Mouse (Mus musculus) WW6 (cell line): ENCODE data around the gene Ffar2.
"Not testable (repeated sequence)": the region's sequence is repeated elsewhere in the genome, so short reads cannot be mapped to it uniquely, and the experiment has no call there.

Experiments
- DNase-seq: peaks from one replicate; pipeline ENCODE4 v3.0.0-alpha.2; 2013; ENCODE audit warnings: low read depth, low spot score

Ffar2 gene

GRCm38 (mm10) chr7:30823675-30824074 lies at the start of gene Ffar2:
Gene Ffar2 (minus strand): TSS chr7:30823775.
- no peak for DNase-seq

DNA sequence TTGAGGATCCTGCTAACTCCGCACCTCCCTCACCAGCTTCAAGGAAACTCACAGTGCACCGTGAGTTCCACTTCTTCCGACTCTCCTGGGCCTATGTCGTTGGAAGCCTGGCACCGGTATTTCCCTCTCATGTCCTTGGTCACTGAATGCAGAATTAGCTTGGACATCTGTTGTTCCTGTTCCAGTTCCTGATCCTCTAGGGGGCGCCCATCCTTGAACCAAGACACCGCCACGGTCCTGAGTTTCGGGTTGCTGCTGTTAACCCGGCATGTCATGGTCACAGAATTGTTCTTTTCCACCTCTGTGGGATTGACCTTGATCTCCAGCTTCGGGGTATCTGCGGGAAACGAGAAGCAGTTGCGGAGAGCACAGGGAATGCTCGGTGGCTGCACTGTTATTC lies 49.5 kb upstream of the Ffar2 start:
- DNase-seq: peak; percentile 61

DNA sequence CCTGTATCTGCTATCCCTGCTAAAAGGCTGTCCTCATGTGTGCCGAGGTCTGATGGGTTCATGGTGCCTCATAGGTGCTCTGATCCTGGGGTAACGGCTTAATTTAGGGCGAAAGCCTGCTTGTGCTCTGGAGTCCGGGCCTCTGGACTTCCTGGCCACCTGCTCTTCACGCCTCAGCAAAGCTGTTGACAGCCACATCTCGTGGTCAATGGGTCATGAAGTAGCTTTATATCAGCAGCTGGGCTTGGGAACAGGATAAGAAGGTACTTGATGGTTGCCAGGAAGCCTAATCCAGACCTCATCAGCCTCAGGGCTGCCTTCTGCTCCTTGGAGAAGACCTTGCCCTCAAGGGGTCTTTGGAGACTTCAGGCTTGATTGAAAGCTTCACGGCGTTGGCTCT lies 39.8 kb upstream of the Ffar2 start:
- DNase-seq: no peak

DNA sequence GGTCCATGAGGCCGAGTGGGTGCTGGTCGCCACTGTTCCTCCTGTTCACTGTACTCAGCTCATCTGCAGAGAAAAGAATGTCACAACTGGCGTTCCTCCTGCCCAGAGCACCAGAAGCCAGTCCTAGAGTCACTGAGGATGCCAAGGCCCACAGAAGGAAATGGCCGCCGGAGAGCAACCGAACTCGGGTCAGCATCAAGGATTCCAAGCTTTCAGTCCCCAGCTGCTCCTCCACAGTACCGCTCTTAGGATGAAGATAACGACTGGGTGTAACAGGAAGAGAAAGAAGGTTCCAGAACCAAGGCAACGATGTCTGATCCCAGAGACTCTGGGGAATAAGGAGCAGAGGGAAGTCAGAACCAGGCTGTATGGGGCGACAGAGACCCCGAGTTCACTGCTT lies 37.9 kb upstream of the Ffar2 start, which contains the start of gene Ffar1:
TSS of gene Ffar1 (minus strand) at position 101 of the 400 bp plus-strand sequence.
- no peak for DNase-seq

- peak; percentile 58 for DNase-seq
Measured at GRCm38 (mm10) chr7:30859635-30860402, 36.2 kb upstream of the Ffar2 start.

- peak; percentile 59 for DNase-seq
Measured at GRCm38 (mm10) chr7:30859290-30859634, 35.7 kb upstream of the Ffar2 start.

- no peak for DNase-seq
Measured at GRCm38 (mm10) chr7:30857746-30858145, 34.2 kb upstream of the Ffar2 start.

DNA sequence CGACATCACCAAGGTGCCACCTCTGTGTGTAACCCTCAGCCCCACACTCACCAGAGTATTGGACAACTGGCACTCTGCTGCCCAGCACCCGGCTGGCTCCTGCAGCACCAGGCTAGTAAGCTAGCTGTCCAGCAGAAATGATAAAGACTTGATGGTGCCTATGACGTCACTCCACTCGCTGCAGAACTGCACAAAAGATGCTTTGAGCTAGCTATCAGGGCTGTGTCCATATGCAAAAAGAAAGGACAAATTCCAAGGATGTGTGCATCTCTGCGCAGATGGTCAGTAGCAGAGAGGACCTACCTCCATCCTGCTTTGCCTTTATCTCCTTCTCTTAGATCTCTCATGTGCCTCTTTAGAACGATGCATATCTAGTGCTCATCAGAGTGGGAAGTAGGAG lies 32.5 kb upstream of the Ffar2 start, which contains the start of gene Ffar3:
TSS of gene Ffar3 (minus strand) at position 101 of the 400 bp plus-strand sequence.
- DNase-seq: no peak

- DNase-seq: no peak
Measured at GRCm38 (mm10) chr7:30851421-30851820, 27.8 kb upstream of the Ffar2 start.

DNA sequence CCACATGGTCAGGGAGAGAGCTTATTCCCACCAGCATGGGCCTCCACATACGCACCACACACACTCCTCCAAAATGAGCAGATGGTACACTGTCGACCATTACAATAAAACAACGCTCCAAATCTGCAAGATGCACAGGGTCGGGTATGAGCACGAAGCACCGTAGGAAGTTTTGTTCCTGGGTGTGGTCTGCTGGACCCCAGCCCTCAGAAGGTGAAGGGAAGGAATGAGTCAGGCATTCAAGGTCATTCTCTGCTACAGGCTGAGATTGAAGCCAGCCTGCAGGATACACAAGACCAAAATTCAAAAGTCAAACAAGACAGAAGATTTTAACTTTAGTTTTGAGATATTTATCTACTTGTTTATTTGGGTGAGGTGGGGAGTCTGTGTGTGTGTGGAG lies 24.4 kb upstream of the Ffar2 start:
- no peak for DNase-seq

DNA sequence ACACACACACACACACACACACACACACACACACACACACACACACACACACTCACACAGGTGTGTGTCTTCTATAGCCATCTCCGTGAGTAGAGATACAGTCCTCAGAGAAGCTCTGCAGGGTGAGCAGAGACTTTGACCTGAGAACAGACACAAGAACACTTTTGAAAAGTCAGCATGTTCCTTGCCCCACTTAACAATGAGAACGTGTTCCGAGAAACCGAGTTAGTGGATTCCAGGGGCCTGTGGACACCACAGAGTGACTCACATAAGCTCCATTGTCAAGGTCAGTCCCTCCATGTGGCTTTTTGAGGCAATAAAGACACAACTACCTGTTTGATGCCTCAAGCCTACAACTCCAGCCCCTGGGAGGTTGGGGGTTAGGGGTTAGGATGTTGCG lies 23.8 kb upstream of the Ffar2 start:
- DNase-seq: no peak

- DNase-seq: no peak
Measured at GRCm38 (mm10) chr7:30846505-30847053, 23.0 kb upstream of the Ffar2 start.

DNA sequence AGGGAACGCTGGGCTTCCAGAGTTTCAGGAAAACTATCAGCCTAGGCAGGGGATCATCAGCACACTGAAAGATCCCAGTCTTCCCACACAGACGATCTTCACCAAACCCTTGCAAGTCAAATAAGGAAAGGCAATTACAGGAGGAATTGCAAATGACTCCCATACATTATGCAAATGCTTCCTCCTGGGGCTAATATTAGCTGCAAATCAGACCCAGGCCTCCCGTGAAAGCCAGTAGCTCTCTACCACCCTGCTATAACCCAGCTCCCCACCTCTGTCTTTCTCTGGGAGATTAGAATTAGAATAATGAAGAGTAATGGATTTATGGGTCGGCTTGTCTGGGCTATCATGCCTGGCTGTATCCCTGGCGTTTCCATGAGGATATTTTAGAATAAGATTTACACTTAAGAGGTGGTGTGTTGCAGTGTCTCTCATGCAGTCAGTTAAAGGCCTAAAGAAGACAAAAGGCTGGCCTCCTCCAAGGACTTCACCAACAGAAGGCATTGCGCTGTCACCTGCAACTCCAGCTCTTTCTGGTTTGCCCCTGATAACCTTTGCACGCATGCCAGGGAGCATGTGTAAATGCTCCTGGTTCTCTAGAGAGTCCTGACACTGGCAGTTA lies 21.2 kb upstream of the Ffar2 start:
- no peak for DNase-seq

- DNase-seq: no peak
Measured at GRCm38 (mm10) chr7:30842092-30842491, 18.5 kb upstream of the Ffar2 start.

GRCm38 (mm10) chr7:30841379-30841778 lies 17.8 kb upstream of the Ffar2 start:
- no peak for DNase-seq

DNA sequence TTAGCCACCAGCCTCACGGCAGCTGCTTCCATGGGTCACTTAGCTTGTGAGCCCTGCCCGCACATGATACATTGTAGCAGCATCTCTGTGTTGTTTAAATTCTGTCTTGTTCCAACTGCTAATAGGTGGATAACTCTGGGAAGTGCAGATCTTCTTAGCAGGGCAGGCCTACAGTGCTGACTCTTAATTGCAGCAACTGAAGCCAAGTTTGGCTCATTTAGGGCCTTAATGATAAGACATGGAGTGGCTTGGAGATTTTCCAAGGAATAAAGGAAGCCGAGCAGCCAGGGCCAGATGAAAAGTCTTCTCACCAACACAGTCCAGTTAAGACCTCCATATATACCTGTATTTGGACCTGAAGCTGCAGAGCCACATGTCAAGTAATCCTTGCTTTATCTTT lies 16.7 kb upstream of the Ffar2 start:
- no peak for DNase-seq

DNA sequence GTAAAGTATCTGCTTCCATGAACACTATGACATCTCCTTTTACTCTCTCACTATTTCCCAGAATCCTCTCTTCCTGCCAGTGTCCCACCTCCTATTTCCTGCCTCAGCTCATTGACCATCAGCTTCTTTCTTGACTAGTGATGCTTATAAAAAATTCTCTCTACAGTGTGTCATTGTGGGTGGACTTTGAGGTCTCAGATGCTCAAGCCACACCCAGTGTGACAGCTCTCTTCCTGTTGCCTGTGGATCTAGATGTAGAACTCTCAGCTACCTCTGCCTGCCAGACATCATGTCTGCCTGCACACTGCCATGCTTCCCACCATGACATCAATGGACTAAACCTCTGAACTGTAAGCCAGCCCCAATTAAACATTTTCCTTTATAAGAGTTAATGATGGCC lies 13.7 kb upstream of the Ffar2 start:
- no peak for DNase-seq

- not testable (repeated sequence) for DNase-seq
Measured at GRCm38 (mm10) chr7:30832684-30833083, 9.1 kb upstream of the Ffar2 start.

DNA sequence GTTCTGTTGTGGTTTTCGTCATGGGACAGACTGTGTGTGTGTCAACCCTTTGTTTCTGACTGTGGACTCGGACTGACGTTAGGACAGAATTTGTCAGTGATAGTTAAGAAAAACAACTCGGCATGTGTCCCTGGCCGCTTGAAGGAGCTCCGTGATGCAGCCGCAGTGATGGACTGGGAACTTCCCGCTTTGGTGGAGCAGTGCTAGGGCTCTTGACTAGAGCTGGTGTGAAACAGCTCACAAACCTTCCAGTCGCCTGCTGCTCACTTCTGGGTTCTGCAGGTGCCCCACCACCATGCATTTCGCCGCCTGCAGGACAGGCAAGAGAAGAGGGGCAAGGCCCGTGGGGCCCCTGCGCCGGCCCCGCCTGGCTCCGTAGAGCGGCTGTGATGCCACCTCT lies 8.7 kb upstream of the Ffar2 start:
- DNase-seq: no peak

DNA sequence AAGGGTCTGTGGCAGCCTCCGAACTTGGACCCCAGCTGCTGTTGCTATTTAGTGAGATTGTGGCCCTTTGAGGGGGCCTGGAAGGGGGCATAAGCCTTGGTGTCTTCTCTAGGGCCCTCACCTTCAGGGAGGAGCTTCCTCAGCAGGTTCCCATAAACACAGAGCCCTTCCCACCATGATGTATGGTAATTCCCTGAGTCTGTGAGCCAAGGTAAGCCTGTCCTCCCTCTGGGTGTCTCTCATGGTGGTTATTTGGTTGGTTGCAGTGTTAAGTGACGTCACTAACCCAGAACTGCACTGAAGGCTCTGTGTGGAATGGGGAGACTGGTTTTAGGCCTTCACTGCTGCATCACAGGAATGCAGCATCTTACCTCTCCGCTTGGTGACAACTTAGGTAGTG lies 5.9 kb upstream of the Ffar2 start:
- peak; percentile 60 for DNase-seq

GRCm38 (mm10) chr7:30828871-30829270 lies 5.3 kb upstream of the Ffar2 start:
- DNase-seq: not testable (repeated sequence)

- no peak for DNase-seq
Measured at GRCm38 (mm10) chr7:30826660-30827059, 3.1 kb upstream of the Ffar2 start.

- no peak for DNase-seq
Measured at GRCm38 (mm10) chr7:30824306-30824705, 731 bp upstream of the Ffar2 start.
